Mouse (Mus musculus): Measurements from ENCODE around the gene Cplane1. TPM values are rescaled to one million over a fixed set of nuclear protein-coding genes. Genes with fewer than 3 reads are reported as not detected.
"Not testable (repeated sequence)": the region's sequence is repeated elsewhere in the genome, so short reads cannot be mapped to it uniquely, and the experiment has no call there.

Cplane1 gene
- total RNA-seq (2021), result 1 to 10 TPM; 4.7 to 4.9 TPM

GRCm38 (mm10) chr15:8168591-8169265, at the start of gene Cplane1:
Cplane1 (plus strand) TSS chr15:8169106.
- intact Hi-C loops (cut with DNase I), result no loop called here
- peak; percentile 79 for DNase-seq (ENCODE audit: low spot score)

GRCm38 (mm10) chr15:8129281-8129680, 39.6 kb upstream of the Cplane1 start:
- intact Hi-C loops (cut with DNase I), result no loop called here
- DNase-seq (ENCODE audit: low spot score), result no peak

- no peak for DNase-seq (ENCODE audit: low spot score)
- intact Hi-C loops (cut with DNase I), result no loop called here
Observed at GRCm38 (mm10) chr15:8131268-8131667, 37.6 kb upstream of the Cplane1 start.

- no peak for DNase-seq (ENCODE audit: low spot score)
- intact Hi-C loops (cut with DNase I), result no loop called here
Observed at GRCm38 (mm10) chr15:8131761-8132160, 37.1 kb upstream of the Cplane1 start.

- no peak for DNase-seq (ENCODE audit: low spot score)
- intact Hi-C loops (cut with DNase I), result no loop called here
Observed at GRCm38 (mm10) chr15:8135606-8136005, 33.3 kb upstream of the Cplane1 start.

GRCm38 (mm10) chr15:8161841-8162240, 7.1 kb upstream of the Cplane1 start:
- intact Hi-C loops (cut with DNase I), result no loop called here
- no peak for DNase-seq (ENCODE audit: low spot score)

- intact Hi-C loops (cut with DNase I), result no loop called here
Observed at GRCm38 (mm10) chr15:8169266-8169746, 400 bp downstream of the Cplane1 start.

GRCm38 (mm10) chr15:8189563-8189962, 20.7 kb downstream of the Cplane1 start:
- DNase-seq (ENCODE audit: low spot score), result no peak
- intact Hi-C loops (cut with DNase I), result no loop called here

More at GRCm38 (mm10) chr15:8169266-8169746, 400 bp downstream of the Cplane1 start:
- DNase-seq (ENCODE audit: low spot score), result no peak

- DNase-seq (ENCODE audit: low spot score), result no peak
- intact Hi-C loops (cut with DNase I), result no loop called here
Observed at GRCm38 (mm10) chr15:8190435-8190834, 21.5 kb downstream of the Cplane1 start.

- DNase-seq (ENCODE audit: low spot score), result no peak
- intact Hi-C loops (cut with DNase I), result no loop called here
Observed at GRCm38 (mm10) chr15:8200317-8200716, 31.4 kb downstream of the Cplane1 start.

GRCm38 (mm10) chr15:8208362-8208761, 39.5 kb downstream of the Cplane1 start:
- DNase-seq (ENCODE audit: low spot score), result no peak
- intact Hi-C loops (cut with DNase I), result no loop called here

- no peak for DNase-seq (ENCODE audit: low spot score)
- intact Hi-C loops (cut with DNase I), result no loop called here
Observed at GRCm38 (mm10) chr15:8214811-8215210, 45.9 kb downstream of the Cplane1 start.

GRCm38 (mm10) chr15:8234167-8234566, 65.3 kb downstream of the Cplane1 start:
- DNase-seq (ENCODE audit: low spot score); intact Hi-C loops (cut with DNase I): not testable (repeated sequence)

GRCm38 (mm10) chr15:8265946-8266345, 97.0 kb downstream of the Cplane1 start:
- DNase-seq (ENCODE audit: low spot score), result no peak
- intact Hi-C loops (cut with DNase I), result no loop called here

GRCm38 (mm10) chr15:8267211-8267610, 98.3 kb downstream of the Cplane1 start:
- intact Hi-C loops (cut with DNase I), result no loop called here
- no peak for DNase-seq (ENCODE audit: low spot score)

- DNase-seq (ENCODE audit: low spot score), result no peak
- intact Hi-C loops (cut with DNase I), result no loop called here
Observed at GRCm38 (mm10) chr15:8268231-8268630, 99.3 kb downstream of the Cplane1 start.

- DNase-seq (ENCODE audit: low spot score), result no peak
- intact Hi-C loops (cut with DNase I), result no loop called here
Observed at GRCm38 (mm10) chr15:8271952-8272351, 103.0 kb downstream of the Cplane1 start.

GRCm38 (mm10) chr15:8277916-8278315, 109.0 kb downstream of the Cplane1 start:
- DNase-seq (ENCODE audit: low spot score); intact Hi-C loops (cut with DNase I): not testable (repeated sequence)

GRCm38 (mm10) chr15:8279320-8279779, 110.4 kb downstream of the Cplane1 start:
- DNase-seq (ENCODE audit: low spot score), result no peak
- intact Hi-C loops (cut with DNase I), result no loop called here

GRCm38 (mm10) chr15:8279929-8280610, 111.2 kb downstream of the Cplane1 start:
- intact Hi-C loops (cut with DNase I), result no loop called here
- DNase-seq (ENCODE audit: low spot score), result peak; percentile 6

GRCm38 (mm10) chr15:8281701-8282100, 112.8 kb downstream of the Cplane1 start:
- intact Hi-C loops (cut with DNase I), result no loop called here
- DNase-seq (ENCODE audit: low spot score), result no peak
